ENCODE assay signal across 29 mouse cellular contexts in the genomic region with DNA sequence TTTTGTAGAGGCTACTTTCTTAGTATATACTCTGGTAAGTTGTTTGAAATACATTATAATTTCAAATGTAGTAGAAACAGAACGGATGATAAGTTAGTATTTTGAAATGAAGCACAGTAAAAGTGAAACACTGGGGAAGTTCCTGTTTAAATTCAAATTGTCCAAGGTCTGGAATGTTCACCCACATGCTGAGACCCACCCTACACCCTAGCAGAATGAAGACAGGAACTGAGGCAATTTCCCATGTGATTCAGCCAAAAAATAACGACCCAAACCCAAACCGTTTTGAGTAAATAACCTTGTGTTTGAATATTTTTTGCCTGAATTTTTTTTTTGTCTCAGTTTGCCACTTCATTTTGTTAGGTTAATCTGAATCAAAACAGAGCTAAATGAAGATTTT.
DNase-seq lines count a peak whose midpoint lies in the region; ATAC-seq and TF ChIP-seq lines count a peak whose summit lies in the region.
"Had no signal": no experiment of that assay in that cellular context is flagged by ENCODE, and none has a peak within 500 bp of the region (broad histone marks: within the 10 kb centered on the region; RNA-seq: fewer than 3 reads in every experiment).

No protein-coding gene starts in this region.

- TF ChIP-seq EP300 in ES-Bruce4 (IDR thresholded peaks at IDR 0.05; ENCODE audit: insufficient read depth, low read depth, low read length): no peak

- no peaks in the 10 kb centered on the region for H3K9me3 ChIP-seq in ES-Bruce4 (replicated peaks; ENCODE audit: control insufficient read depth, insufficient read depth, low read length, poor library complexity, severe bottlenecking)
- no peaks in the 10 kb centered on the region for H3K9me3 ChIP-seq in midbrain, embryonic 14.5 days (ENCODE audit: control insufficient read depth, low read length)
- H3K9me3 ChIP-seq: embryonic facial prominence, embryonic 13.5 days; forebrain, embryonic 12.5 days; forebrain, embryonic 15.5 days; G1E had no signal

- DNase-seq in heart, adult 11 months: peak; percentile 72
- DNase-seq in heart, adult 8-10 months (ENCODE audit: low spot score): no peak
- no peak for DNase-seq in midbrain, embryonic 14.5 days
- DNase-seq in thymus, adult 2 months: no peak
- DNase-seq: adrenal gland, postnatal 10 days; adrenal gland, postnatal 36 days; cerebellum, adult 11 months; cerebellum, adult 2 months; cerebellum, adult 9-11 months; embryo, embryonic 11 days; gastrocnemius, postnatal 10 days; gastrocnemius, postnatal 36 days; heart, postnatal 14 days; heart, postnatal 4 days had no signal

- peaks cover 2% of the 10 kb centered on the region; the same call in 1 of the 2 replicates for H3K36me3 ChIP-seq in ES-Bruce4 (ENCODE audit: control insufficient read depth, insufficient read depth, low read length, poor library complexity, severe bottlenecking)
- 0 out of 2 replicates have a peak, but pooled peaks cover 1% of the 10 kb centered on the region for H3K36me3 ChIP-seq in midbrain, embryonic 14.5 days (ENCODE audit: control insufficient read depth, insufficient read depth, low read length)
- H3K36me3 ChIP-seq in thymus, adult 2 months (ENCODE audit: control insufficient read depth, insufficient read depth, low read length): peaks cover 25% of the 10 kb centered on the region
- H3K36me3 ChIP-seq: forebrain, embryonic 15.5 days had no signal

- peak; percentile 43; the same call in 1 of the 2 replicates for ATAC-seq in common myeloid progenitor, adult 5-6 weeks (replicated peaks; ENCODE audit: low read depth, poor library complexity, severe bottlenecking)
- peak; percentile 66 for ATAC-seq in megakaryocyte progenitor cell, adult 5-6 weeks (replicated peaks; ENCODE audit: poor library complexity)
- no peak for ATAC-seq in midbrain, embryonic 14.5 days (ENCODE audit: low FRiP score, low TSS enrichment)
- ATAC-seq: CD4-positive, CD25-positive, alpha-beta regulatory T cell, adult 4 months; forebrain, embryonic 15.5 days; hindbrain, postnatal 0 days; intestine, postnatal 0 days; Patski had no signal

- no peaks in the 10 kb centered on the region for H3K27me3 ChIP-seq in ES-Bruce4 (ENCODE audit: control insufficient read depth, insufficient read depth, low read length, poor library complexity, severe bottlenecking)
- no peaks in the 10 kb centered on the region for H3K27me3 ChIP-seq in midbrain, embryonic 14.5 days (ENCODE audit: control insufficient read depth, insufficient read depth, low read length)
- no peaks in the 10 kb centered on the region for H3K27me3 ChIP-seq in thymus, adult 2 months (ENCODE audit: control insufficient read depth, insufficient read depth, low read length)
- H3K27me3 ChIP-seq: embryonic facial prominence, embryonic 13.5 days; forebrain, embryonic 12.5 days; forebrain, embryonic 15.5 days; heart, embryonic 13.5 days; Patski had no signal

- no peak for TF ChIP-seq CTCF in ES-Bruce4 (IDR thresholded peaks at IDR 0.05; ENCODE audit: low read depth, low read length)
- TF ChIP-seq CTCF in thymus, adult 2 months (IDR thresholded peaks at IDR 0.05; ENCODE audit: borderline replicate concordance, control insufficient read depth, extremely low read depth, insufficient read depth, low read length, poor library complexity): no peak

- peaks cover 2% of the 10 kb centered on the region for H3K4me1 ChIP-seq in ES-Bruce4 (ENCODE audit: control insufficient read depth, insufficient read depth, low read length)
- H3K4me1 ChIP-seq in midbrain, embryonic 14.5 days (ENCODE audit: control insufficient read depth, insufficient read depth, low read length): peaks cover 2% of the 10 kb centered on the region; the same call in 1 of the 2 replicates
- no peaks in the 10 kb centered on the region for H3K4me1 ChIP-seq in thymus, adult 2 months (replicated peaks; ENCODE audit: control insufficient read depth, insufficient read depth, low read length)
- H3K4me1 ChIP-seq: embryonic facial prominence, embryonic 10.5 days; forebrain, embryonic 15.5 days had no signal

- WGBS in midbrain, embryonic 14.5 days: 90% methylated on average over 3 of the region's 3 CpGs
- WGBS in thymus, adult 2 months: 68% methylated on average over 3 of the region's 3 CpGs

- no peak for TF ChIP-seq POLR2A in ES-Bruce4 (IDR thresholded peaks at IDR 0.05; ENCODE audit: insufficient read depth, low read length)
- no peak for TF ChIP-seq POLR2A in thymus, adult 2 months (IDR thresholded peaks at IDR 0.05; ENCODE audit: control insufficient read depth, extremely low read depth, insufficient read depth, low read length, poor library complexity)

- H3K27ac ChIP-seq in ES-Bruce4 (ENCODE audit: insufficient read depth, low read length): peak overlapping the region; percentile 83; the same call in 1 of the 2 replicates
- no peak overlapping the region for H3K27ac ChIP-seq in midbrain, embryonic 14.5 days (replicated peaks; ENCODE audit: low read depth, low read length)
- no peak overlapping the region for H3K27ac ChIP-seq in thymus, adult 2 months (ENCODE audit: control insufficient read depth, insufficient read depth, low read length)
- H3K27ac ChIP-seq: embryonic facial prominence, embryonic 10.5 days; embryonic facial prominence, embryonic 13.5 days; forebrain, embryonic 12.5 days; forebrain, embryonic 15.5 days; hindbrain, embryonic 14.5 days; hindbrain, postnatal 0 days had no signal

- no peak overlapping the region for H3K9ac ChIP-seq in ES-Bruce4 (ENCODE audit: low read depth, poor library complexity, severe bottlenecking)
- H3K9ac ChIP-seq in midbrain, embryonic 14.5 days (replicated peaks; ENCODE audit: low read length): no peak overlapping the region
- H3K9ac ChIP-seq: embryonic facial prominence, embryonic 13.5 days; forebrain, embryonic 12.5 days; forebrain, embryonic 15.5 days; heart, embryonic 13.5 days; hindbrain, embryonic 14.5 days had no signal

- no peak overlapping the region for H3K4me2 ChIP-seq in midbrain, embryonic 14.5 days (ENCODE audit: low read length)
- H3K4me2 ChIP-seq: embryonic facial prominence, embryonic 13.5 days; forebrain, embryonic 12.5 days; forebrain, embryonic 15.5 days; heart, embryonic 13.5 days; hindbrain, embryonic 14.5 days had no signal

- H3K4me3 ChIP-seq in ES-Bruce4 (ENCODE audit: low read depth, low read length): no peak overlapping the region
- H3K4me3 ChIP-seq in midbrain, embryonic 14.5 days (replicated peaks; ENCODE audit: low read depth, low read length): no peak overlapping the region
- H3K4me3 ChIP-seq in thymus, adult 2 months (ENCODE audit: control insufficient read depth, insufficient read depth, low read length): no peak overlapping the region
- H3K4me3 ChIP-seq: embryonic facial prominence, embryonic 10.5 days; embryonic facial prominence, embryonic 13.5 days; erythroblast, embryonic 14.5 days; forebrain, embryonic 12.5 days; forebrain, embryonic 15.5 days; heart, embryonic 13.5 days had no signal
